Mouse (Mus musculus) CH12.LX (cell line): ENCODE measurements around the gene Elk3.

Experiments
- BHLHE40 ChIP-seq: IDR thresholded peaks from 2 replicates; pipeline ENCODE4 v1.6.1; 2011; ENCODE audit warnings: mild to moderate bottlenecking, low read depth, low read length, improper control_type of control experiment
- CHD2 ChIP-seq: IDR thresholded peaks from 2 replicates; pipeline ENCODE4 v1.6.1; 2011; ENCODE audit warnings: low read length, improper control_type of control experiment
- CTCF ChIP-seq, 2 experiments: IDR thresholded peaks in 1 of 2; conservative IDR thresholded peaks in 1 of 2; 2 replicates each; pipeline ENCODE4 v1.5.1; 2011 to 2012; ENCODE audit warnings: low read depth in 2 of 2, low read length in 2 of 2, improper control_type of control experiment in 1 of 2, inconsistent platforms in 1 of 2, mild to moderate bottlenecking in 1 of 2, moderate library complexity in 1 of 2
- E2F4 ChIP-seq: IDR thresholded peaks from 2 replicates; pipeline ENCODE4 v1.6.1; 2011; ENCODE audit warnings: low read depth, low read length, improper control_type of control experiment; ENCODE audit not compliant: insufficient replicate concordance
- ELF1 ChIP-seq: IDR thresholded peaks from 2 replicates; pipeline ENCODE4 v1.6.1; 2014; ENCODE audit warnings: low read depth, mild to moderate bottlenecking, inconsistent platforms, low read length, improper control_type of control experiment
- EP300 ChIP-seq: IDR thresholded peaks from 2 replicates; pipeline ENCODE4 v1.6.1; 2011; ENCODE audit warnings: low read length, improper control_type of control experiment
- MAFK ChIP-seq: IDR thresholded peaks from 2 replicates; pipeline ENCODE4 v1.6.1; 2011; ENCODE audit warnings: low read length, improper control_type of control experiment; ENCODE audit not compliant: insufficient replicate concordance
- MXI1 ChIP-seq: IDR thresholded peaks from 2 replicates; pipeline ENCODE4 v1.6.1; 2011; ENCODE audit warnings: mild to moderate bottlenecking, low read depth, low read length, improper control_type of control experiment
- POLR2A ChIP-seq: IDR thresholded peaks from 2 replicates; pipeline ENCODE4 v1.6.1; 2011; ENCODE audit warnings: low read depth, mild to moderate bottlenecking, improper control_type of control experiment, low read length
- RCOR1 ChIP-seq: conservative IDR thresholded peaks from 2 replicates; pipeline ENCODE4 v1.6.1; 2012; ENCODE audit warnings: low read depth, mild to moderate bottlenecking, inconsistent platforms, low read length, improper control_type of control experiment
- SIN3A ChIP-seq: IDR thresholded peaks from 2 replicates; pipeline ENCODE4 v1.6.1; 2012; ENCODE audit warnings: low read length, improper control_type of control experiment, inconsistent platforms
- ZNF384 ChIP-seq: IDR thresholded peaks from 2 replicates; pipeline ENCODE4 v1.6.1; 2012; ENCODE audit warnings: low read depth, low read length, improper control_type of control experiment, inconsistent platforms

- TF ChIP-seq ZNF384, result no peak
- no peak for TF ChIP-seq RCOR1
- TF ChIP-seq ELF1, result no peak
- peak; percentile 73 for TF ChIP-seq BHLHE40
- TF ChIP-seq EP300, result no peak
- TF ChIP-seq MAFK, result no peak
- no peak for TF ChIP-seq E2F4
- no peak for TF ChIP-seq CHD2
- no peak for TF ChIP-seq CTCF (conservative IDR thresholded peaks at IDR 0.05 in 1 of 2, IDR thresholded peaks at IDR 0.05 in 1 of 2; ENCODE audit: low read depth in 2 of 2, low read length in 2 of 2)
- TF ChIP-seq SIN3A, result no peak
- TF ChIP-seq MXI1, result no peak; the same call in 1 of the 2 replicates
- no peak for TF ChIP-seq POLR2A
Measured at GRCm38 (mm10) chr10:93275212-93276136, 35.5 kb downstream of the Elk3 start.
